Comparison of ENCODE assay signal across 15 mouse cellular contexts in genomic region chr11:18888651-18889050, GRCm38 (mm10).
"Had no signal": no experiment of that assay in that cellular context is flagged by ENCODE, and none has a peak within 500 bp of the region (broad histone marks: within the 10 kb centered on the region; RNA-seq: fewer than 3 reads in every experiment).

No protein-coding gene starts in this region.

- H3K4me3 ChIP-seq: neural tube, embryonic 15.5 days; stomach, embryonic 15.5 days had no signal

- H3K27me3 ChIP-seq: neural tube, embryonic 15.5 days; stomach, embryonic 15.5 days had no signal

- H3K9me3 ChIP-seq: neural tube, embryonic 15.5 days; stomach, embryonic 15.5 days had no signal

- H3K36me3 ChIP-seq: neural tube, embryonic 15.5 days; stomach, embryonic 15.5 days had no signal

- H3K4me2 ChIP-seq: neural tube, embryonic 15.5 days; stomach, embryonic 15.5 days had no signal

- DNase-seq: retina, postnatal 1 day; right cerebral cortex, adult 18-20 months; right cerebral cortex, postnatal 14 days; right cerebral cortex, postnatal 25 days; right cerebral cortex, postnatal 4 days; spleen, adult 18-20 months; thymus, adult 18-20 months; thymus, adult 2 months; thymus, postnatal 14 days; thymus, postnatal 25 days; thymus, postnatal 36 days; thymus, postnatal 4 days had no signal

- H3K27ac ChIP-seq: neural tube, embryonic 15.5 days; stomach, postnatal 0 days had no signal

- H3K9ac ChIP-seq: neural tube, embryonic 15.5 days; stomach, embryonic 15.5 days had no signal
